Mouse (Mus musculus) lung, embryonic 15.5 days (tissue): ENCODE data around the gene Ahdc1. TPM values are rescaled to one million over a fixed set of nuclear protein-coding genes. Genes with fewer than 3 reads are reported as not detected.

Source experiments
- ATAC-seq: fragments of 200-750 bp; cut with Nextera tagmentation; 2 replicates; pipeline ENCODE4 v1.8.0; 2017; ENCODE audit warnings: moderate number of reproducible peaks, borderline replicate concordance; ENCODE audit not compliant: low FRiP score, low TSS enrichment; ENCODE audit errors: extremely low read depth
- H3K27ac ChIP-seq: fragments of 300-500 bp; sonication (generic); 2 replicates; pipeline ENCODE4 v1.5.1; 2015; ENCODE audit warnings: moderate library complexity, mild to moderate bottlenecking, inconsistent platforms
- H3K27me3 ChIP-seq: fragments of 300-500 bp; sonication (generic); 2 replicates; pipeline ENCODE4 v1.6.1; 2015; ENCODE audit warnings: inconsistent platforms
- H3K36me3 ChIP-seq: fragments of 300-500 bp; sonication (generic); 2 replicates; pipeline ENCODE4 v1.6.1; 2015; ENCODE audit warnings: inconsistent platforms
- H3K4me1 ChIP-seq: fragments of 300-500 bp; sonication (generic); 2 replicates; pipeline ENCODE4 v1.6.1; 2015; ENCODE audit warnings: inconsistent platforms
- H3K4me2 ChIP-seq: fragments of 300-500 bp; sonication (generic); 2 replicates; pipeline ENCODE4 v1.6.1; 2015; ENCODE audit warnings: inconsistent platforms, mild to moderate bottlenecking, moderate library complexity
- H3K4me3 ChIP-seq: fragments of 300-500 bp; sonication (generic); 2 replicates; pipeline ENCODE4 v1.5.1; 2015; ENCODE audit warnings: mild to moderate bottlenecking, inconsistent platforms
- H3K9ac ChIP-seq: fragments of 300-500 bp; sonication (generic); 2 replicates; pipeline ENCODE4 v1.6.1; 2015; ENCODE audit warnings: inconsistent platforms
- H3K9me3 ChIP-seq: fragments of 300-500 bp; sonication (generic); 2 replicates; pipeline ENCODE4 v1.6.1; 2016; ENCODE audit warnings: inconsistent platforms
- WGBS: fragments of 180-500 bp; shearing (Covaris S2); methylation state at CpG from one replicate; pipeline ENCODE4 v1.1.7; 2015; 5-methylcytosine and 5-hydroxymethylcytosine counted together
- polyA plus RNA-seq: library from polyadenylated mRNA; unstranded; fragments of >200 nt; fragmentation: Nextera tagmentation; extraction: Ambion mirVana; gene quantifications from 2 replicates; pipeline ENCODE4 v1.2.1, GENCODE M21; 2015

Ahdc1 gene
- polyA plus RNA-seq, 1 experiment from 2014 or later: 10.5 TPM

- 0 out of 2 replicates have a peak overlapping the region, but pooled peaks have one; percentile 45 for H3K27ac ChIP-seq
- H3K4me2 ChIP-seq: no peak overlapping the region
- 51% methylated on average over 6 of the region's 6 CpGs for WGBS
- no peak overlapping the region for H3K9ac ChIP-seq
- H3K4me3 ChIP-seq: no peak overlapping the region
- H3K9me3 ChIP-seq: no peaks in the 10 kb centered on the region
- H3K27me3 ChIP-seq: no peaks in the 10 kb centered on the region
- peaks cover 8% of the 10 kb centered on the region; the same call in 1 of the 2 replicates for H3K36me3 ChIP-seq
- ATAC-seq: no peak
- peaks cover 90% of the 10 kb centered on the region for H3K4me1 ChIP-seq
These were observed 41.1 kb downstream of the Ahdc1 start for GRCm38 (mm10) chr4:133052029-133052745.

GRCm38 (mm10) chr4:133052995-133053572, 42.0 kb downstream of the Ahdc1 start:
- WGBS: 77% methylated on average over 13 of the region's 13 CpGs
- Histone ChIP-seq H3K9me3 (no peaks in the 10 kb centered on the region), H3K36me3 (peaks cover 8% of the 10 kb centered on the region; the same call in 1 of the 2 replicates), H3K4me2 (no peak overlapping the region), H3K27me3 (no peaks in the 10 kb centered on the region), H3K9ac (no peak overlapping the region), H3K4me3 (no peak overlapping the region), H3K4me1 (peaks cover 90% of the 10 kb centered on the region), H3K27ac (0 out of 2 replicates have a peak overlapping the region, but pooled peaks have one; percentile 12)
- ATAC-seq: no peak

- Histone ChIP-seq H3K4me1 (peaks cover 89% of the 10 kb centered on the region), H3K36me3 (peaks cover 16% of the 10 kb centered on the region; the same call in 1 of the 2 replicates), H3K4me3 (no peak overlapping the region), H3K9ac (no peak overlapping the region), H3K27ac (peak overlapping the region; percentile 95), H3K9me3 (no peaks in the 10 kb centered on the region), H3K27me3 (no peaks in the 10 kb centered on the region), H3K4me2 (no peak overlapping the region)
- ATAC-seq: no peak
- WGBS: 65% methylated on average over 6 of the region's 6 CpGs
These were observed 43.5 kb downstream of the Ahdc1 start for GRCm38 (mm10) chr4:133054530-133054929.

- Histone ChIP-seq H3K9ac (0 out of 2 replicates have a peak overlapping the region, but pooled peaks have one; percentile 8), H3K27me3 (no peaks in the 10 kb centered on the region), H3K4me3 (no peak overlapping the region), H3K27ac (peak overlapping the region; percentile 95), H3K4me1 (peaks cover 81% of the 10 kb centered on the region), H3K9me3 (no peaks in the 10 kb centered on the region), H3K4me2 (peak overlapping the region; percentile 56), H3K36me3 (peaks cover 22% of the 10 kb centered on the region)
- 54% methylated on average over 8 of the region's 8 CpGs for WGBS
- ATAC-seq: peak; percentile 6; the same call in 1 of the 2 replicates
These were observed 44.3 kb downstream of the Ahdc1 start for GRCm38 (mm10) chr4:133055163-133055951.

DNA sequence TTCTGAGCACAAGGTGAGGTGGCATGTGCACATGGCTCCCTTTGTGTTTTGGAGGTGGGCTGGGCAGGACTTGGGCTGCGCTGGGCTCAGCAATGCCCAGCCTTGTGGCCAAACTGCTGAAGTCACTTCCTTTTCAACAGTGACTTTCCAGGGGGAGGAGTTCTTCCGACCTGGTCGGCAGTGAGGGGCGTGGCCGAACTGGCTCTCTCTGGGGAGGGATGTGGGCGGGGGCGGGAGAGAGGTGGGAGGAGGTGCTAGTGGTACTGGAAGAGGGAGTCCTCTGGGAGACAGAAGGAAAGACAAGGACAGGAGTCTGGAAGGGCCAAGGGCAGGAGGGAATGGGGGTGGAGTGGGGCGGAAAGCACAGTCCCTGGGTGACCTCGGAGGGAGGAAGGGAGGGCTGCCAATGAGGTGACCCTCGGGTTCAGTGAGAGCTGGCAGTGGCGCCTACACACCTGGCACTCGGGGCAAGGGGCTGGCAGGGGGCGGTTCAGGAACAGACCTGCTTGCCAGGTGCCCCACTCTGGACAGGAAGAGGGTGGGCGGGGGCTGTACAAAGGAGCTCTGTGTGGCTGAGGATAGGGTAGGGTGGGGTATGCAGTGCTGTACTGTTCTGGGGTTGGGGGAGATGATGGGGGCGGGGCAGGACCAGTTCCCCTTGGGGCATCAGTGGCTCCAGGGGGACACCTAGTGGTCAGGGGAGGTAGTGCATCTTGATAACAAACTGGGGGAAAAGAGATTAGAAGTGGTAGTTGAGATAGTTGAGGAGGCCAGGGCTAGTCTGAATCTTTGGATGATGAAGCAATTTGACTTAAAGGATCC, 45.2 kb downstream of the Ahdc1 start:
- WGBS: 3% methylated on average over 15 of the region's 15 CpGs
- H3K4me1 ChIP-seq: peaks cover 72% of the 10 kb centered on the region
- H3K27ac ChIP-seq: peak overlapping the region; percentile 95
- peak overlapping the region; percentile 56 for H3K4me2 ChIP-seq
- H3K9ac ChIP-seq: no peak overlapping the region
- H3K4me3 ChIP-seq: peak overlapping the region; percentile 23
- H3K27me3 ChIP-seq: no peaks in the 10 kb centered on the region
- H3K9me3 ChIP-seq: no peaks in the 10 kb centered on the region
- ATAC-seq: peak; percentile 79
- peaks cover 31% of the 10 kb centered on the region for H3K36me3 ChIP-seq

DNA sequence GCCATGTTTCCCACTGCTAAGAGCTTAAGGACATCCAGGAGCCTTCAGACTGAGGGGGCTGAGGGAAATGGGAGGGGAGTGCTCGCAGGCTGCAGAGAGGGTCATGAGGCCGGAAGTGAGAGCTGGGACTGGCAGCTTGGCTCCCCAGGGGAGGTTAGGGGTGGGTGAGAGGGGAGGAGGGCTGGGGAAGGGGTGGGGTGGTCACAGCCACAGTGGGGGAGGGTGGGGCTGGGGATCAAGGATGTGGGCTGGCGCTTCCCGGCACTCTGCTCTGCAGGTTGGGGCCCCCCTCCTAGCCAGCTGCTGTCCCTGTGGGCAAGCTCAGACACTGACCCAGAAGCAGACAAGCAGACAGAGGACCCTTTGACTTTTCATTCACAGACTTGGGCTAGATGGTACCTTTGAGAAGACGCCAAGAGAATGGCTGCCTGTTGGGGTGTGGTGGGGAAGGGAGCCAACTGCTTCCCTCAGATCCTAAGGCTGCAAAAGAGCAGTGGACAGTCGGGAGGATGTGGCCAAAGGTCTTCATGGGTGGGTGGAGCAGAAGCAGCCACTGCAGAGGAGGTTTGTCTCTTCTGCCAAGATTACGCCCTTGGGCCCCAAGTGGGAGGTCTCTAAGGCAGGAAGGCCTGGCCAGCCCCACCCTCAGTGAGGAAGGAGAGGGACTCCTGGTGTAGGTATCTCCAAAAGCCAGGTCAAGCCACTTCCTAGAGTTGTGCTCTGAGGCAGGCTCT, 46.5 kb downstream of the Ahdc1 start:
- H3K9me3 ChIP-seq: no peaks in the 10 kb centered on the region
- no peak overlapping the region for H3K4me3 ChIP-seq
- WGBS: 14% methylated on average over 7 of the region's 7 CpGs
- H3K27ac ChIP-seq: peak overlapping the region; percentile 95
- no peaks in the 10 kb centered on the region for H3K27me3 ChIP-seq
- peaks cover 43% of the 10 kb centered on the region for H3K36me3 ChIP-seq
- ATAC-seq: peak; percentile 24; the same call in 1 of the 2 replicates
- H3K9ac ChIP-seq: no peak overlapping the region
- peak overlapping the region; percentile 24; the same call in 1 of the 2 replicates for H3K4me2 ChIP-seq
- H3K4me1 ChIP-seq: peaks cover 59% of the 10 kb centered on the region

DNA sequence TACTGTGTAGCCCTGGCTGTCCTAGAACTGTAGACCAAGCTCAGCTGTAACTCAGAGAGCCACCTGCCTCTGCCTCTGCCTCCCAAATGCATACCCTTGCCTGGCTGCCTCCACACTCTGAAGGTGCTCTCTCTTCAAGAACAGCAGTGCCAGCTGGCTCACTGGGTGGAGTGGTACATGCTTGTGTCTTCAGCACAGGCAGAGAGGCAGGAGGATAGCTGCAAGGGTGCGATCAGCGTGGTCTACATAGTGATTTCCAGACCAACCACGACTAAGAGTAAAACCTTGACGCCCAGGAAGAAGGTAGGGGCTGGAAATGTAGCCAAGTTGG, 47.0 kb downstream of the Ahdc1 start:
- Histone ChIP-seq H3K9me3 (no peaks in the 10 kb centered on the region), H3K4me2 (0 out of 2 replicates have a peak overlapping the region, but pooled peaks have one; percentile 24), H3K27ac (peak overlapping the region; percentile 95), H3K9ac (no peak overlapping the region), H3K4me1 (peaks cover 57% of the 10 kb centered on the region), H3K36me3 (peaks cover 49% of the 10 kb centered on the region), H3K4me3 (no peak overlapping the region), H3K27me3 (no peaks in the 10 kb centered on the region)
- no peak for ATAC-seq
- 85% methylated on average over 4 of the region's 4 CpGs for WGBS

DNA sequence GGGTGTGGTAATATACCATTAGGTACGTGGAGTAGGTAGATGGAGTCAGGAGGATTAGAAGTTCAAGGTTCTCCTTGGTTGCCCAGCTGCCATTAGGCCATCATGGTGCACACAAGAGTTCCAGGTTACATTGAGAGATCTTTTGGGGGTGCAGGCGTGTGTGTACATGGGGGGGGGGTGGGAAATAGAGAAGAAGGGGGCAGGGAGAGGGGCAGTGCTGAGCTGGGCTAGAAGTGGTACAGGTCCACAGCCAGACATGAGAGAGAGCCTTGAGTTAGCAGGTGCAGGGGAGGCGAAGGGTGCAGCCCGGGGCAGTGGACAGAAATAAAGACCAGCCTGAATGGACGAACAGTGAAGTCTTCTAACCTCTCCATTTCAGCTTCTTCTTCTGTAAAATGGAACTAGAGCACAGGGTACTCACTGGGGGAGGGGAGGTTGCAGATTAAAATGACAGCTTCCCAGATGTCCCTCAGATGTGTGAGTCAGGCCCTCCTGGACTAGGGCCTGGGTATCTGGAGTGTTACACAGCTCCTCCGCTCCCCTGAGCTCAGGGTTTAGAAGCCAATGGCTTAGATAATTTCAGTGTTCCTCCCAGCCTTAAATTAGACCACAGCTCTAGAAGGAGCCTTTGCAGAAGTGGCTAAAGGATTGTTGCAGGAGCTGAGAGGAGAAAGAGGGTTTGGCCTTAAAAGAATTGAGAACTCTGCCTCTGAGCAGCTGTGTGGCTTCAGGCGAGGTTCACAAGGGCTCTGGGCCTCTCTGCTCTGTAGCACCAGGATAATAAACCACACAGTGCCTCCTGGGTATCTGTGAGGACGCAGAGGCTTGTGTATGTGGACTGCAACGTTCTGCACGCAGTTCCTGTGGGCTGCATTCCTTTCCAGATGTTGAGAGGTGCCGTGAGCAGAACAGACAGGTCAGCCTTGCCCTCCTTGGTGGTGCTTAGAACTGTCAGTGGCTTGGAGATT, 47.7 kb downstream of the Ahdc1 start:
- Histone ChIP-seq H3K27ac (0 out of 2 replicates have a peak overlapping the region, but pooled peaks have one; percentile 10), H3K4me1 (peaks cover 55% of the 10 kb centered on the region), H3K4me3 (no peak overlapping the region), H3K9ac (no peak overlapping the region), H3K36me3 (peaks cover 56% of the 10 kb centered on the region), H3K9me3 (no peaks in the 10 kb centered on the region), H3K4me2 (no peak overlapping the region), H3K27me3 (no peaks in the 10 kb centered on the region)
- no peak for ATAC-seq
- 58% methylated on average over 11 of the region's 11 CpGs for WGBS

- no peak overlapping the region for H3K4me3 ChIP-seq
- H3K4me1 ChIP-seq: peaks cover 37% of the 10 kb centered on the region
- 89% methylated on average over 11 of the region's 11 CpGs for WGBS
- no peak overlapping the region for H3K4me2 ChIP-seq
- no peak overlapping the region for H3K9ac ChIP-seq
- H3K27me3 ChIP-seq: no peaks in the 10 kb centered on the region
- no peak for ATAC-seq
- no peaks in the 10 kb centered on the region for H3K9me3 ChIP-seq
- H3K27ac ChIP-seq: no peak overlapping the region
- H3K36me3 ChIP-seq: peaks cover 66% of the 10 kb centered on the region
These were observed 49.6 kb downstream of the Ahdc1 start for GRCm38 (mm10) chr4:133060702-133061101.

DNA sequence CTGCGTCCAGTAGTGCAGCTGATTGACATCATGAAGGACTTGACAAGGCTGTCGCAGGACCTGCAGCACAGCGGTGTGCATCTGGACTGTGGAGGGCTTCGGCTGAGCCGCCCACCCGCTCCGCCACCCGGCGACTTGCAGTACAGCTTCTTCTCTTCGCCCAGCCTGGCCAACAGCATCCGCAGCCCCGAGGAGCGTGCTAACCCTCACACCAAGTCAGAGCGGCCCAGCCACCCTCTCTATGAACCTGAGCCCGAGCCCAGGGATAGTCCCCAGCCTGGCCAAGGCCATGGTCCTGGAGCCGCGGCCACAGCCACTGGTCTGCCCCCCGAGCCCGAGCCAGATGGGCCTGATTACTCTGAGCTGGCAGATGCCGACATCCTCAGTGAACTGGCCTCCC, 50.7 kb downstream of the Ahdc1 start:
- Histone ChIP-seq H3K4me2 (no peak overlapping the region), H3K27ac (no peak overlapping the region), H3K9ac (no peak overlapping the region), H3K4me3 (no peak overlapping the region), H3K27me3 (no peaks in the 10 kb centered on the region), H3K36me3 (peaks cover 75% of the 10 kb centered on the region), H3K4me1 (peaks cover 26% of the 10 kb centered on the region), H3K9me3 (no peaks in the 10 kb centered on the region)
- no peak for ATAC-seq
- whole genome bisulfite sequencing: 90% methylated on average over 20 of the region's 20 CpGs
